Mouse (Mus musculus) liver, embryonic 14.5 days (tissue): ENCODE measurements around the gene Pdzd3.

ENCODE experiments used
- CTCF ChIP-seq: IDR thresholded peaks from 2 replicates; pipeline ENCODE4 v1.5.1; 2016; ENCODE audit warnings: antibody characterized with exemption, low read depth, control low read depth
- EP300 ChIP-seq: IDR thresholded peaks from 2 replicates; pipeline ENCODE4 v1.6.1; 2016; ENCODE audit warnings: antibody characterized with exemption, low read depth

- TF ChIP-seq CTCF (no peak), EP300 (no peak)
These were observed 10.9 kb downstream of the Pdzd3 start, which contains the start of gene Ccdc153 for GRCm38 (mm10) chr9:44240399-44240798.
